Mouse (Mus musculus) embryo, embryonic 11 days (tissue): Measurements from ENCODE around the gene Fam166a.
A peak's percentile ranks its signal among the peaks of the same experiment; 100 is the strongest.

ENCODE experiments used
- DNase-seq: peaks from one replicate; pipeline ENCODE4 v3.0.0-alpha.2; 2015

Fam166a gene

GRCm38 (mm10) chr2:25185625-25186574 lies 32.6 kb upstream of the Fam166a start:
- peak; percentile 92 for DNase-seq

GRCm38 (mm10) chr2:25186575-25186930 lies 32.0 kb upstream of the Fam166a start:
- no peak for DNase-seq

GRCm38 (mm10) chr2:25187841-25188240 lies 30.7 kb upstream of the Fam166a start:
- no peak for DNase-seq

- DNase-seq: peak; percentile 88
These were observed 25.2 kb upstream of the Fam166a start for GRCm38 (mm10) chr2:25193330-25193770.

GRCm38 (mm10) chr2:25194006-25194405 lies 24.5 kb upstream of the Fam166a start:
- DNase-seq: no peak

- DNase-seq: no peak
These were observed 23.9 kb upstream of the Fam166a start for GRCm38 (mm10) chr2:25194486-25195171.

GRCm38 (mm10) chr2:25195211-25196156 lies 23.1 kb upstream of the Fam166a start:
- DNase-seq: peak; percentile 35

- peak; percentile 50 for DNase-seq
These were observed 22.2 kb upstream of the Fam166a start, which contains the start of gene Tor4a for GRCm38 (mm10) chr2:25196172-25196954. Gene Tor4a, minus strand, starts transcription at chr2:25196886.

- no peak for DNase-seq
These were observed 21.4 kb upstream of the Fam166a start for GRCm38 (mm10) chr2:25197191-25197590.

GRCm38 (mm10) chr2:25197946-25198345 lies 20.6 kb upstream of the Fam166a start:
- no peak for DNase-seq

GRCm38 (mm10) chr2:25200631-25201030 lies 17.9 kb upstream of the Fam166a start:
- DNase-seq: no peak

GRCm38 (mm10) chr2:25203631-25204214 lies 14.8 kb upstream of the Fam166a start:
- no peak for DNase-seq

- DNase-seq: no peak
These were observed 11.0 kb upstream of the Fam166a start for GRCm38 (mm10) chr2:25207593-25207992.

GRCm38 (mm10) chr2:25210686-25211085 lies 7.9 kb upstream of the Fam166a start:
- no peak for DNase-seq

GRCm38 (mm10) chr2:25211121-25211670 lies 7.3 kb upstream of the Fam166a start, which contains the start of gene Nelfb:
Gene Nelfb, minus strand, starts transcription at chr2:25211489.
- DNase-seq: peak; percentile 95

- DNase-seq: no peak
These were observed 5.2 kb upstream of the Fam166a start for GRCm38 (mm10) chr2:25213266-25213865.

GRCm38 (mm10) chr2:25214444-25214843 lies 4.1 kb upstream of the Fam166a start, which contains the start of gene Stpg3:
Gene Stpg3, minus strand, starts transcription at chr2:25214637.
- DNase-seq: no peak

- DNase-seq: no peak
These were observed 879 bp upstream of the Fam166a start for GRCm38 (mm10) chr2:25217666-25218065.

GRCm38 (mm10) chr2:25221331-25221772 lies 2.8 kb downstream of the Fam166a start:
- DNase-seq: no peak
